Mouse (Mus musculus) hindbrain, embryonic 16.5 days (tissue): ENCODE results near the gene Dip2b. TPM values are rescaled to one million over a fixed set of nuclear protein-coding genes. Genes with fewer than 3 reads are reported as not detected.

ENCODE experiments used
- ATAC-seq: fragments of 200-750 bp; cut with Nextera tagmentation; 2 replicates; pipeline ENCODE4 v1.8.0; 2017; ENCODE audit warnings: moderate TSS enrichment, moderate library complexity
- H3K27ac ChIP-seq: fragments of 300-500 bp; sonication (generic); 2 replicates; pipeline ENCODE4 v1.5.1; 2014; ENCODE audit warnings: low read depth, mild to moderate bottlenecking, control low read depth, low read length, moderate library complexity
- H3K27me3 ChIP-seq: fragments of 300-500 bp; sonication (generic); replicated peaks from 2 replicates; pipeline ENCODE4 v1.6.1; 2014; ENCODE audit warnings: low read length; ENCODE audit not compliant: control insufficient read depth, insufficient read depth
- H3K36me3 ChIP-seq: fragments of 300-500 bp; sonication (generic); 2 replicates; pipeline ENCODE4 v1.6.1; 2014; ENCODE audit warnings: mild to moderate bottlenecking, low read length, moderate library complexity, mixed read lengths; ENCODE audit not compliant: control insufficient read depth, insufficient read depth
- H3K4me1 ChIP-seq: fragments of 300-500 bp; sonication (generic); 2 replicates; pipeline ENCODE4 v1.6.1; 2014; ENCODE audit warnings: low read depth, low read length; ENCODE audit not compliant: control insufficient read depth, insufficient read depth
- H3K4me2 ChIP-seq: fragments of 300-500 bp; sonication (generic); 2 replicates; pipeline ENCODE4 v1.6.1; 2014; ENCODE audit warnings: mild to moderate bottlenecking, low read length, control low read depth, moderate library complexity
- H3K4me3 ChIP-seq: fragments of 300-500 bp; sonication (generic); 2 replicates; pipeline ENCODE4 v1.5.1; 2014; ENCODE audit warnings: mild to moderate bottlenecking, low read length, control low read depth, moderate library complexity
- H3K9ac ChIP-seq: fragments of 300-500 bp; sonication (generic); 2 replicates; pipeline ENCODE4 v1.6.1; 2014; ENCODE audit warnings: low read depth, mild to moderate bottlenecking, control low read depth, low read length, moderate library complexity
- H3K9me3 ChIP-seq: fragments of 300-500 bp; sonication (generic); 2 replicates; pipeline ENCODE4 v1.6.1; 2014; ENCODE audit warnings: mild to moderate bottlenecking, low read length, moderate library complexity; ENCODE audit not compliant: control insufficient read depth
- WGBS: fragments of 180-500 bp; shearing (Covaris S2); extraction: QIAGEN DNeasy Blood & Tissue Kit; methylation state at CpG from one replicate; pipeline ENCODE4 v1.1.7; 2014; 5-methylcytosine and 5-hydroxymethylcytosine counted together
- polyA plus RNA-seq: library from polyadenylated mRNA; unstranded; fragments of >200 nt; fragmentation: Nextera tagmentation; extraction: Ambion mirVana; gene quantifications from 2 replicates; pipeline ENCODE4 v1.2.1, GENCODE M21; 2015

Dip2b gene
- polyA plus RNA-seq, 1 experiment from 2014 or later = 12.4 TPM

DNA sequence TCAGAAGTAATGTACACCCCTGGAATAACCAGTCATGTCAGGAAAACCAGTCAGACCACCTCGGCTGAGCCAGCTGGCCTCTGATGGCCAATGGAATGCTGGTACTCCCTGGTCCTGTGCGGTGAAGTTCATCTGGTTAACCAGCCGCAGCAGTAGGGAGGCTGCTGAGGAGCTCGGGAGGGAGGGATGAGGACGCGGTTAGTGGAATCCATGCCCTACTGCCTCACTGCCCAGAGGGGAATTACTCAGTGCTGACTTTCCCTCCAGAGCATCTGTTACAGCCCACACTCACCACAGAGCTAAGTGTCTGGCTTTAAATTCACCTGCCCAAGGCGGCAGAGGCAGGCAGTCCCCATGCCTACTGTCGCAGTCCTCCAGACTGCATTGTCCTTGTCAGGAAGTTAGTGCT lies 51.2 kb downstream of the Dip2b start:
- H3K4me3 ChIP-seq = no peak overlapping the region
- peak; percentile 71 for ATAC-seq
- H3K27me3 ChIP-seq = no peaks in the 10 kb centered on the region
- H3K36me3 ChIP-seq = no peaks in the 10 kb centered on the region
- H3K4me1 ChIP-seq = peaks cover 23% of the 10 kb centered on the region
- H3K9ac ChIP-seq = no peak overlapping the region
- H3K27ac ChIP-seq = peak overlapping the region; percentile 26; the same call in 1 of the 2 replicates
- no peaks in the 10 kb centered on the region for H3K9me3 ChIP-seq
- peak overlapping the region; percentile 24; the same call in 1 of the 2 replicates for H3K4me2 ChIP-seq
- 20% methylated on average over 8 of the region's 8 CpGs for WGBS

DNA sequence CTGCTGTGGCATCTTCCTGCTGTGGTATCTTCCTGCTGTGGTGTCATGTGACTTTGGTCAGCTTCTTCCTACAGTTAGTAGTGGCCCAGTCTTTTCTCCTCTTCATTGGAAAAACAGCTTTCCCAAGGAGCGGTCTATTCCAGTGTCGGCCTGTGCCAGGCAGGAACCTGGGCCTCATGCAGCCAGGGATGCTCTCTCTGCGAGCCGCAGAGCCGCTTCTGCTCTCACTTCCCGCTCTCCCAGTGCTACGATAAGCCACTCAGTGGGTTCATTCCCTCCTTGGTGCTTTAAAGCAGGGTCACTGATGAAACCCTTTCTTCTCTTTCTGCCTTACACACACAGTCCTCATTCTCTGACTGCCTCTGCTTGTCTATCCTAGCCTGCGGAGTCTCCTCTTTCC lies 53.4 kb downstream of the Dip2b start:
- peaks cover 23% of the 10 kb centered on the region for H3K4me1 ChIP-seq
- H3K27me3 ChIP-seq = no peaks in the 10 kb centered on the region
- no peaks in the 10 kb centered on the region for H3K36me3 ChIP-seq
- WGBS = 50% methylated on average over 8 of the region's 8 CpGs
- H3K4me2 ChIP-seq = no peak overlapping the region
- no peaks in the 10 kb centered on the region for H3K9me3 ChIP-seq
- no peak overlapping the region for H3K4me3 ChIP-seq
- H3K27ac ChIP-seq = peak overlapping the region; percentile 37; the same call in 1 of the 2 replicates
- ATAC-seq = no peak
- H3K9ac ChIP-seq = no peak overlapping the region

DNA sequence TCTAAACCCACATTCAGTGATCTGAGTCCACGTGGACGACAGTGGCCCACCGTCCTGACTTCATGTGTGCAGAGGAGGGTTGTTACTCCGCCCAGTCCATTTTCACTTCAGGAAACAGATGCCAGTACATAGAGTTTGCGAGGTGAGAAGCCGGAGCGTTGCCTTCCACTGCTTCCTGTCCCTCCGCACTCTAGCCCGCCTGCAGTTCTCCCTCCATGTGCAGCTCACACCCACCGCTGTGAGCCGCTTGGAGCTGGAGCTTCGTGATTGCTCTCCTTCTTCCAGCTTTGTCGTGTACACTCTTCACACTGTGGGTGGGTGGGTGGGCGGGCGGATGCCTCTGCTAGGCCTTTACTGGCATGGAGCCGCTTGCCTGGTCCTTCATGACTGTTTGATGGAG lies 53.8 kb downstream of the Dip2b start:
- H3K4me1 ChIP-seq = peaks cover 23% of the 10 kb centered on the region
- no peak overlapping the region for H3K9ac ChIP-seq
- no peaks in the 10 kb centered on the region for H3K9me3 ChIP-seq
- no peak overlapping the region for H3K4me2 ChIP-seq
- H3K27me3 ChIP-seq = no peaks in the 10 kb centered on the region
- 49% methylated on average over 16 of the region's 16 CpGs for WGBS
- ATAC-seq = peak; percentile 28; the same call in 1 of the 2 replicates
- no peaks in the 10 kb centered on the region for H3K36me3 ChIP-seq
- H3K27ac ChIP-seq = peak overlapping the region; percentile 37
- H3K4me3 ChIP-seq = no peak overlapping the region

DNA sequence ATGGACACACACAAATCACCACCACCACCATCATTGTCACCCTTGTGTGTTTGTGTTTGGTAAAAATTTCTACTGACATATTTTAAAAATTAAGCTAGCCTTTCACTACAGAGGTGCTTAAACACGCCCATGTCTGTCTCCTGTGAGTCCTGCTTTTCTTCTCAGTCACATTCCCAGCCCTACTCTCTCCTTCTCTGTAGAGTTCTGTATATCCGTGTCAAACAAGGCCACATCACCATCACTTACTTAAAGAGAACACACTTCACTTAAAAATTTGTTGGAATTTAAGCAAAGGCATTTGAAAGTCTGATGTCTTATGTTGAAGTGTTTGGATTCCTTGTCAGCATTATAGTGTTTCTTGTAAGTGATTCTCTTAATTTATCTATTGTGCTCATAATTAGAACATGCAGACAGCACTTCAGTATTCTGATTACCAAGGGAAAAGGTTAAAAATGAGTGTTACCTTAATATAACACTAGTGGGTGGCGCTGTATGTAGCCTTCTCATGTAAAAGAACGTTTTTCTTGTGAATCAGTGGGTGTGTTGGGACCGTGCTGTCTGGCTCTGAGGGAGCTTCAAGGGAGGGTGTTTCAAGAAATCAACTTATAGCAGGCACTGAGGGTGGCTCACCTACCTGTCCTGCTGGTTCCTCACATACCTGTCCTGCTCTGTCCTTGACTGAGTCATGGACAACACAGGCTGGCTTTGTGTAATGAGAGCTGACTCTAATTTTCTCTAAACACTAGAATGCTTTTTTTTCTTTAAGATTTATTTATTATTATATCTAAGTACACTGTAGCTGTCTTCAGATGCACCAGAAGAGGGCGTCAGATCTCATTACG lies 58.3 kb downstream of the Dip2b start:
- 90% methylated on average over 7 of the region's 7 CpGs for WGBS
- Histone ChIP-seq H3K27me3 (no peaks in the 10 kb centered on the region), H3K9me3 (no peaks in the 10 kb centered on the region), H3K9ac (no peak overlapping the region), H3K4me3 (no peak overlapping the region), H3K4me1 (peaks cover 14% of the 10 kb centered on the region), H3K27ac (no peak overlapping the region), H3K36me3 (no peaks in the 10 kb centered on the region), H3K4me2 (no peak overlapping the region)
- no peak for ATAC-seq

DNA sequence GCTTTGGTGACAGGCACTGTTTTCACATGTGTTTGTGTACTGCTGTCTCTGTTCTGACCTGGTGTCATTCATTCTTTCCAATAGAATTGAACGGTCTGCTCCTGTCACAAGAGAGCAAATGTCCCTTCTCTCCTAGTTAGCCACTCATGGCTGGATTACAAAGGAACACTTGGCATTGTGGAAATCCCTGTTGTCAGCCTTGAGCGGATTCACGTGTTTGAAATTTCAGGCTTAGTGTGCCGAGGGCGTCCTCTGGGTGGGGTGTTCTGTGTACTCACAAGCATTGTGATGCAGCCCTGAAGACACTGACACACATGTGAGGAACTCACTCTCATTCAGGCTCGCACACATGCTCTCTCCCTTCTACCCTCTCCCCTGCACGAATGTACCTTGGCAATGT lies 61.9 kb downstream of the Dip2b start:
- Histone ChIP-seq H3K9me3 (no peaks in the 10 kb centered on the region), H3K27ac (no peak overlapping the region), H3K4me1 (peaks cover 5% of the 10 kb centered on the region), H3K9ac (no peak overlapping the region), H3K4me3 (no peak overlapping the region), H3K36me3 (no peaks in the 10 kb centered on the region), H3K4me2 (no peak overlapping the region), H3K27me3 (no peaks in the 10 kb centered on the region)
- ATAC-seq = no peak
- WGBS = 55% methylated on average over 7 of the region's 7 CpGs

DNA sequence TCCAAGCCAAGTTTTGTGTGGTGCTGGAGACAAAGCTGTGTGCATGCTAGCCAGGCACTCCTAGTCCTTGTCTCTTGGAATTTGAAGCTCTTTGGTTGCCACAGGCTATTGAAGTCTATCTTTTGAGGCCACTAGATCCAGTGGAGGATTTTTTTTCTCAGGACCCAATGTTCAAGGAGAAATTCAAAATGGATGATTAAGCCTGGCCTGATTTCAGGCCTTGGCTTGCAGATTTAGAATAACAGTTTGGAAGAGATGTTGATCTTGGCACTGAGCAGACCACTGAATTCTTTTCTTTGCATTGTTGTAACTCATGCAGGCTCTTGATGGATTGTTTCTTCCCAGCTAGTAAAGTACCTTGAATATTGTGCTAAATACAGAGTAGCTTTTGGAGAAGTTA lies 62.7 kb downstream of the Dip2b start:
- H3K4me1 ChIP-seq = peaks cover 5% of the 10 kb centered on the region
- H3K4me2 ChIP-seq = no peak overlapping the region
- no peaks in the 10 kb centered on the region for H3K9me3 ChIP-seq
- no peak for ATAC-seq
- H3K4me3 ChIP-seq = no peak overlapping the region
- H3K27me3 ChIP-seq = no peaks in the 10 kb centered on the region
- no peak overlapping the region; the same call in 1 of the 2 replicates for H3K27ac ChIP-seq
- no peaks in the 10 kb centered on the region for H3K36me3 ChIP-seq
- H3K9ac ChIP-seq = no peak overlapping the region

DNA sequence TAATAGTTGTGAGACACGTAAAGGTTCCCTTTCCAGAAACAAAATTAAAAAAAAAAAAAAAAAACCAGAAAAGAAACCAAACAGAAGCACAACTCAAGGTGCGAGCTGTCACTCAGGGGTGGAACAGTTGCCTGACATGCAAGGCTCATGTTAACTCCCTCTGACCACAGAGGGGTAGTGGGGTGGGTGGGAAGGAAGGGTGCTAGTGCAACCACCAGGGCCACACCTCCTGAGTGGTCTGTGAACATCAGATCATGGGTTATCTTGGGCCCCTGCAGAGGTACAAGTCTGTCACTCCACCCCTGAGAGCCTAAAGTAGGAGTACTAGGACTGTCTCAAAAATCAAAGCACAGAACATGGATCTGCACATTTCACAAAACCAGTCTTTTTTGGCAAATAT lies 65.7 kb downstream of the Dip2b start:
- no peaks in the 10 kb centered on the region for H3K9me3 ChIP-seq
- H3K4me2 ChIP-seq = no peak overlapping the region
- no peak for ATAC-seq
- WGBS = 86% methylated on average over 2 of the region's 2 CpGs
- H3K27me3 ChIP-seq = no peaks in the 10 kb centered on the region
- no peak overlapping the region for H3K27ac ChIP-seq
- H3K4me1 ChIP-seq = peaks cover 5% of the 10 kb centered on the region
- no peak overlapping the region for H3K4me3 ChIP-seq
- no peaks in the 10 kb centered on the region for H3K36me3 ChIP-seq
- no peak overlapping the region for H3K9ac ChIP-seq

DNA sequence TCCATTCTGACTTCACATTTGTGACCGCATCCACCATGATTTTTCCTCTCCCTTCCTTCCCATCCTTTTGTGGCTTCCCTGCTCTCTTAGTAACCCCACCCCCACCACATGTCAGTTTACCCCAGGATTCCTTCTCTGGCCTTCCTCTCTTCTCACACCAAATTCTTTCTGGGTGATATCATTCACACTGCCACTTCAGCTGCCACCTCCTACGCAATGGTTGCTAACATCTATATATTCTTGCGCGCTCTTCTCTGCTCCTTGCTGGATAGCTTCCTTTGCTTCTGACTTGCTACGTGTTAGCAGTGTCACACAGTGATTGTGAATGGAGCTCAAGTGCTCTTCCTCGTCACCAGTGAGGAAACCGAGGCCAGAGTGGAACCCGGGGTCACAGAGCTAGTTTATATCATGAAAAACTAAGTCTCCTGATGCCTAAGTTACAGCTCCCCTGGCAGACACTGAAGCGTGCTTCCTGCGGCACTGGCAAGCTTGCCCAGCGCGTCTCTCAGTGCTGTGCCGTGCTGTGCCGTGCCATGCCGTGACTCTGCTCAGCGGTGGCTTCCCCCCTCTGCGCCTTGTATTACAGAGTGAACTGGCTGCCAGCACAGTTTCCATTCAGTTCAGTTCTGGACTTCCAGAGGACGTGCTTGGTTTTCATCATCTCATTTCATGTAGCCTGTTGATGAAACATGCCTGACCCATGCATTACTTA lies 69.8 kb downstream of the Dip2b start:
- no peak overlapping the region for H3K4me3 ChIP-seq
- H3K4me2 ChIP-seq = no peak overlapping the region
- no peaks in the 10 kb centered on the region for H3K27me3 ChIP-seq
- H3K27ac ChIP-seq = no peak overlapping the region
- peaks cover 7% of the 10 kb centered on the region for H3K4me1 ChIP-seq
- no peak overlapping the region for H3K9ac ChIP-seq
- WGBS = 75% methylated on average over 18 of the region's 18 CpGs
- no peaks in the 10 kb centered on the region for H3K9me3 ChIP-seq
- no peak for ATAC-seq
- H3K36me3 ChIP-seq = no peaks in the 10 kb centered on the region

DNA sequence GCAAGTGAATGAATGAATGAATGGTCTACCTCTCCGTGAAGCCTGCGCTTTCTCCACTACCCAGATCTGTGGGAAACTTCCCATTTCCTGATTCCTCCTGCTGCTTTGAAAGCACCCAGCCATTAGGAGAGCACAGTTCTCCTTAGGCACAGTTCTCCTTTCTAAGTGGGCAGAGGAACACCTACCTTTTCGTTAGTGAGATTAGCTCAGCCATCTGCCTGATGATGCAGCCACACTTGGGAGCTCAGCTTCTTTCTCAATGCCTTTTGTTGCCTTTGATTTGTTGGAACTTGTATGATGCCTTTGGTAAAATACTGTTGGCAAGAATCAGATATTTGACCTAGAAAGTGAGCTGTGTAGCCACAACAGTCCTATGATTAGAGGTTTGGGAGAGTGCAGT lies 71.5 kb downstream of the Dip2b start:
- Histone ChIP-seq H3K36me3 (no peaks in the 10 kb centered on the region), H3K27ac (no peak overlapping the region), H3K27me3 (no peaks in the 10 kb centered on the region), H3K9ac (no peak overlapping the region), H3K9me3 (no peaks in the 10 kb centered on the region), H3K4me1 (peaks cover 7% of the 10 kb centered on the region), H3K4me3 (no peak overlapping the region), H3K4me2 (no peak overlapping the region)
- no peak for ATAC-seq
- WGBS = 83% methylated on average over 3 of the region's 3 CpGs
